Mouse (Mus musculus) cerebellum, adult 2 months (tissue): ENCODE results near the gene Nectin1.

Source experiments
- CTCF ChIP-seq: fragments of 200-500 bp; IDR thresholded peaks from 2 replicates; pipeline ENCODE4 v1.5.1; 2011; ENCODE audit warnings: low read depth, mild to moderate bottlenecking, control low read depth, low read length, moderate library complexity, borderline replicate concordance; ENCODE audit not compliant: insufficient read depth
- POLR2A ChIP-seq: fragments of 200-500 bp; IDR thresholded peaks from 2 replicates; pipeline ENCODE4 v1.6.1; 2011; ENCODE audit warnings: low read length, control low read depth, borderline replicate concordance; ENCODE audit not compliant: insufficient read depth

- TF ChIP-seq CTCF (no peak), POLR2A (no peak)
Observed at GRCm38 (mm10) chr9:43765419-43766179, 21.8 kb downstream of the Nectin1 start.
